Mouse (Mus musculus) heart, embryonic 15.5 days (tissue): Measurements from ENCODE around the gene Art2b. TPM values are rescaled to one million over a fixed set of nuclear protein-coding genes. Genes with fewer than 3 reads are reported as not detected.
"Not testable (repeated sequence)": the region's sequence is repeated elsewhere in the genome, so short reads cannot be mapped to it uniquely, and the experiment has no call there.

Experiments
- ATAC-seq: fragments of 200-750 bp; cut with Nextera tagmentation; replicated peaks from 2 replicates; pipeline ENCODE4 v1.8.0; 2017; ENCODE audit warnings: low read depth, moderate TSS enrichment; ENCODE audit not compliant: insufficient number of reproducible peaks, insufficient read depth, low FRiP score
- H3K27ac ChIP-seq: fragments of 300-500 bp; sonication (generic); 2 replicates; pipeline ENCODE4 v1.5.1; 2015; ENCODE audit warnings: mild to moderate bottlenecking, inconsistent platforms
- H3K27me3 ChIP-seq: fragments of 300-500 bp; sonication (generic); 2 replicates; pipeline ENCODE4 v1.6.1; 2015; ENCODE audit warnings: inconsistent platforms
- H3K36me3 ChIP-seq: fragments of 300-500 bp; sonication (generic); 2 replicates; pipeline ENCODE4 v1.6.1; 2015; ENCODE audit warnings: mild to moderate bottlenecking, inconsistent platforms
- H3K4me1 ChIP-seq: fragments of 300-500 bp; sonication (generic); replicated peaks from 2 replicates; pipeline ENCODE4 v1.6.1; 2015; ENCODE audit warnings: inconsistent platforms
- H3K4me2 ChIP-seq: fragments of 300-500 bp; sonication (generic); 2 replicates; pipeline ENCODE4 v1.6.1; 2015; ENCODE audit warnings: inconsistent platforms, mild to moderate bottlenecking, moderate library complexity
- H3K4me3 ChIP-seq: fragments of 300-500 bp; sonication (generic); 2 replicates; pipeline ENCODE4 v1.5.1; 2015; ENCODE audit warnings: mild to moderate bottlenecking, inconsistent platforms
- H3K9ac ChIP-seq: fragments of 300-500 bp; sonication (generic); 2 replicates; pipeline ENCODE4 v1.6.1; 2015; ENCODE audit warnings: mild to moderate bottlenecking, inconsistent platforms
- H3K9me3 ChIP-seq: fragments of 300-500 bp; sonication (generic); replicated peaks from 2 replicates; pipeline ENCODE4 v1.6.1; 2016; ENCODE audit warnings: inconsistent platforms
- WGBS: fragments of 180-500 bp; shearing (Covaris S2); methylation state at CpG from one replicate; pipeline ENCODE4 v1.1.7; 2015; ENCODE audit warnings: mixed read lengths; 5-methylcytosine and 5-hydroxymethylcytosine counted together
- polyA plus RNA-seq: library from polyadenylated mRNA; unstranded; fragments of >200 nt; fragmentation: Nextera tagmentation; extraction: Ambion mirVana; gene quantifications from 2 replicates; pipeline ENCODE4 v1.2.1, GENCODE M21; 2015

The Art2b gene
- polyA plus RNA-seq, 1 experiment from 2014 or later, result not detected

DNA sequence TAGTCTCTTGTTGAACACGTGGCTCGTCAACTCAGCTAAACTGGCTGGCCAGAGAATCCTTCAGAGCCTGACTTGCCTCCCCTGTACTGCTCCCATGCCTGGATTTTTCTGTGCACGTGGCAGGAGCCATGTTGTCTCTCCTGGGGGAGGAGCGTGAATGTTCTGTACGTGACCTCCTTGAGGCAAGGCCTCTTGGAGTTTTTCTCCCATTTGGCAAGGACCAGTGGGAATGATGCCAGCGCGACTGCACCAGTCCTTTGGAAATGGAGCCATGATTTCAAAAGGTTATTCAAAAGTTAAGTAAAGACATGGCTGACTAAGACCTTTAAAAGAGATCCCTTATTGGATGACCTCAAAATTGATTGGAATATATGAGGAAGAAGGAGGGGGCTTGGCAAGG, 30.0 kb upstream of the Art2b start:
- Histone ChIP-seq H3K36me3 (no peaks in the 10 kb centered on the region), H3K4me2 (no peak overlapping the region), H3K9me3 (no peaks in the 10 kb centered on the region), H3K27ac (no peak overlapping the region), H3K27me3 (no peaks in the 10 kb centered on the region), H3K4me3 (no peak overlapping the region), H3K4me1 (peaks cover 10% of the 10 kb centered on the region; the same call in 1 of the 2 replicates), H3K9ac (no peak overlapping the region)
- ATAC-seq, result no peak
- 75% methylated on average over 7 of the region's 7 CpGs for WGBS

- H3K9ac ChIP-seq, H3K4me3 ChIP-seq, H3K27ac ChIP-seq, ATAC-seq, H3K27me3 ChIP-seq, H3K4me1 ChIP-seq, H3K9me3 ChIP-seq, H3K36me3 ChIP-seq, H3K4me2 ChIP-seq: not testable (repeated sequence)
- WGBS, result 71% methylated on average over 8 of the region's 8 CpGs
Observed at GRCm38 (mm10) chr7:101612786-101613527, 27.6 kb upstream of the Art2b start.

DNA sequence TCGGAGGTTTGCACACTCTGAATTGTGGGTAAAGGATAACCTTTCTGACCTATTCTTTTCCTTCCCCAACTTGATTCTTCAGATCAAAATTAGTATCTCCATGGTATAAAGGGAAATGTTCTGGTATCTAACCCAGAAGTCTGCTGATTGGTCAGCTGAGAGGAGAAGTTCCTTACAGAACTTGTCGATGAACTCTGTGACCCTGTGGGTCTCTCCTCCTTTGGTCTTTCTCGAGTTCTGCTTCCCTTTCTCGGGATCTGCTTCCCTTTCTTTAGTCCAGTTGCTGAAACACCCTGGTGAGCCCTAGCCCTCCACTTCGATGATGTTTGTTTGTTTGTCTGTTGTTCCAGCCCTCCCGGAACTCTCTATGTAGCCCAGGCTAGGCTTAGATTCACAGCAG, 22.4 kb upstream of the Art2b start:
- H3K4me3 ChIP-seq, result no peak overlapping the region
- ATAC-seq, result no peak
- H3K4me2 ChIP-seq, result no peak overlapping the region
- no peaks in the 10 kb centered on the region for H3K9me3 ChIP-seq
- WGBS, result 58% methylated on average over 6 of the region's 6 CpGs
- no peaks in the 10 kb centered on the region for H3K36me3 ChIP-seq
- no peak overlapping the region for H3K9ac ChIP-seq
- no peak overlapping the region for H3K27ac ChIP-seq
- H3K4me1 ChIP-seq, result no peaks in the 10 kb centered on the region
- H3K27me3 ChIP-seq, result no peaks in the 10 kb centered on the region

DNA sequence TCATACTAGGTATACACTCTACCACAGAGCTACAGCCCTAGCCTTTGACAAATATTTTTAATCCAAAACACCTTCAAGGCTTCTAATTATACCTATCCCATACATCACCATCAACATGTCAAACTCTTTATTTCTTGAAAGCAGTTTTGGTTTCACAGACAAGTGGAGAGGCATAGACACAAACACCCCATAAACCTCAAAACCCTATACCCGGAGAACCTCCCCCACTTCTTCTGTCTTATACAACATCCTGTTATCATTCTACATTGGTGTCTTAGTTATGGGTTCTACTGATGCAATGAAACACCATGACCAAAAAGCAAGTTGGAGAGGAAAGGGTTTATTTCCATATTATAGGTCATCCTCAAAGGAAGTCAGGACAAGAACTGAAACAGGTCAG, 15.0 kb upstream of the Art2b start:
- Histone ChIP-seq H3K9ac (no peak overlapping the region), H3K4me2 (no peak overlapping the region), H3K27ac (no peak overlapping the region), H3K4me1 (no peaks in the 10 kb centered on the region), H3K4me3 (no peak overlapping the region), H3K9me3 (no peaks in the 10 kb centered on the region), H3K27me3 (no peaks in the 10 kb centered on the region), H3K36me3 (no peaks in the 10 kb centered on the region)
- no peak for ATAC-seq
- 78% methylated on average over 1 of the region's 1 CpGs for WGBS

- Histone ChIP-seq H3K9ac (no peak overlapping the region), H3K36me3 (no peaks in the 10 kb centered on the region), H3K4me1 (no peaks in the 10 kb centered on the region), H3K27ac (no peak overlapping the region), H3K9me3 (no peaks in the 10 kb centered on the region), H3K4me2 (no peak overlapping the region), H3K4me3 (no peak overlapping the region), H3K27me3 (no peaks in the 10 kb centered on the region)
- WGBS, result 61% methylated on average over 2 of the region's 2 CpGs
- no peak for ATAC-seq
Observed at GRCm38 (mm10) chr7:101598482-101598881, 13.1 kb upstream of the Art2b start.

- H3K4me2 ChIP-seq, result no peak overlapping the region
- no peak overlapping the region for H3K4me3 ChIP-seq
- no peaks in the 10 kb centered on the region for H3K36me3 ChIP-seq
- no peak overlapping the region for H3K27ac ChIP-seq
- no peak overlapping the region for H3K9ac ChIP-seq
- 72% methylated on average over 2 of the region's 2 CpGs for WGBS
- no peaks in the 10 kb centered on the region for H3K4me1 ChIP-seq
- no peaks in the 10 kb centered on the region for H3K27me3 ChIP-seq
- H3K9me3 ChIP-seq, result no peaks in the 10 kb centered on the region
- no peak for ATAC-seq
Observed at GRCm38 (mm10) chr7:101594969-101595368, 9.6 kb upstream of the Art2b start.

GRCm38 (mm10) chr7:101584271-101584670, 1.1 kb downstream of the Art2b start:
- WGBS, result 57% methylated on average over 6 of the region's 6 CpGs
- ATAC-seq, H3K4me3 ChIP-seq, H3K9ac ChIP-seq, H3K9me3 ChIP-seq, H3K27me3 ChIP-seq, H3K4me1 ChIP-seq, H3K36me3 ChIP-seq, H3K27ac ChIP-seq, H3K4me2 ChIP-seq: not testable (repeated sequence)

- H3K36me3 ChIP-seq, result no peaks in the 10 kb centered on the region
- H3K4me2 ChIP-seq, result no peak overlapping the region
- no peaks in the 10 kb centered on the region for H3K27me3 ChIP-seq
- ATAC-seq, result no peak
- no peak overlapping the region for H3K9ac ChIP-seq
- H3K4me3 ChIP-seq, result no peak overlapping the region
- no peaks in the 10 kb centered on the region for H3K9me3 ChIP-seq
- 78% methylated on average over 7 of the region's 7 CpGs for WGBS
- H3K4me1 ChIP-seq, result no peaks in the 10 kb centered on the region
- H3K27ac ChIP-seq, result no peak overlapping the region
Observed at GRCm38 (mm10) chr7:101582012-101582411, 3.4 kb downstream of the Art2b start.

- not testable (repeated sequence) for H3K9ac ChIP-seq, H3K4me1 ChIP-seq, ATAC-seq, H3K4me2 ChIP-seq, H3K4me3 ChIP-seq, H3K9me3 ChIP-seq, H3K27ac ChIP-seq, H3K36me3 ChIP-seq, H3K27me3 ChIP-seq
- WGBS, result 80% methylated on average over 3 of the region's 3 CpGs
Observed at GRCm38 (mm10) chr7:101580863-101581262, 4.5 kb downstream of the Art2b start.

- Histone ChIP-seq H3K9ac (no peak overlapping the region), H3K27ac (no peak overlapping the region), H3K4me3 (no peak overlapping the region), H3K4me2 (no peak overlapping the region), H3K36me3 (no peaks in the 10 kb centered on the region), H3K9me3 (no peaks in the 10 kb centered on the region), H3K27me3 (no peaks in the 10 kb centered on the region), H3K4me1 (no peaks in the 10 kb centered on the region)
- no peak for ATAC-seq
- WGBS, result 45% methylated on average over 3 of the region's 3 CpGs
Observed at GRCm38 (mm10) chr7:101574413-101574812, 11.0 kb downstream of the Art2b start.

DNA sequence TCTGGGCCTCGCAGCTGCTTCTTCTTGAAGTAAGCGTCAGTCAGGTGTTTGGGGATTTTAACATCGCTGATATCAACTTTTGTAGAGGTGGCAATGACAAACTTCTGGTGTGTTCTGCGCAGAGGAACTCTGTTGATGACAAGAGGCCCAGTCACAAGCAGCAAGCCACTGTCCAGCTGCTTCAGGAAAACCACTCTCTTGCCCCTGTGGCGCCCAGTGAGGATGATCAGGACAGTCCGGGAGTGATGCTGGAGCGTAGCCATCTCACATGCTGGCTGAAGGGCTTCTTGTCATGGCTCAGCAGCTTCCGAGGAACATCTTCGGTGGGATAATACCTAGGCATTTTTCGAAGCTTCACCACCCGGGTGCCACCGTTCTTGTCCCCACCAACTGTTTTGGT, 11.8 kb downstream of the Art2b start:
- H3K4me2 ChIP-seq, H3K27me3 ChIP-seq, ATAC-seq, H3K4me3 ChIP-seq, H3K4me1 ChIP-seq, H3K36me3 ChIP-seq, H3K9ac ChIP-seq, H3K27ac ChIP-seq, H3K9me3 ChIP-seq: not testable (repeated sequence)
- 70% methylated on average over 12 of the region's 12 CpGs for WGBS

GRCm38 (mm10) chr7:101564086-101564485, 21.3 kb downstream of the Art2b start:
- no peaks in the 10 kb centered on the region for H3K4me1 ChIP-seq
- H3K4me2 ChIP-seq, result no peak overlapping the region
- no peak overlapping the region for H3K4me3 ChIP-seq
- H3K27ac ChIP-seq, result no peak overlapping the region
- no peak overlapping the region for H3K9ac ChIP-seq
- no peaks in the 10 kb centered on the region for H3K27me3 ChIP-seq
- no peaks in the 10 kb centered on the region for H3K36me3 ChIP-seq
- no peaks in the 10 kb centered on the region for H3K9me3 ChIP-seq
- ATAC-seq, result no peak
- 89% methylated on average over 2 of the region's 2 CpGs for WGBS
